Mouse (Mus musculus): ENCODE results near the gene 4930524B15Rik. TPM values are rescaled to one million over a fixed set of nuclear protein-coding genes. Genes with fewer than 3 reads are reported as not detected.

Gene 4930524B15Rik
- total RNA-seq, 2 experiments from 2014 or later = not detected

Other genes starting within 250 kb of the 4930524B15Rik start
- 10 to 100 TPM; 75.9 to 76.8 TPM for gene Cpeb4, start 93.4 kb upstream of the 4930524B15Rik start, total RNA-seq (2021)
- gene Nsg2, start 34.9 kb downstream of the 4930524B15Rik start, total RNA-seq (2021) = 1 to 10 TPM; 1.3 to 2.6 TPM
- not detected for gene Il9r, start 234.7 kb downstream of the 4930524B15Rik start, total RNA-seq (2021)
- 1 to 10 TPM; 7.6 to 8.6 TPM for gene Snrnp25, start 239.8 kb downstream of the 4930524B15Rik start, total RNA-seq (2021)